Comparison of ENCODE assay signal across 17 mouse cellular contexts in the genomic region with DNA sequence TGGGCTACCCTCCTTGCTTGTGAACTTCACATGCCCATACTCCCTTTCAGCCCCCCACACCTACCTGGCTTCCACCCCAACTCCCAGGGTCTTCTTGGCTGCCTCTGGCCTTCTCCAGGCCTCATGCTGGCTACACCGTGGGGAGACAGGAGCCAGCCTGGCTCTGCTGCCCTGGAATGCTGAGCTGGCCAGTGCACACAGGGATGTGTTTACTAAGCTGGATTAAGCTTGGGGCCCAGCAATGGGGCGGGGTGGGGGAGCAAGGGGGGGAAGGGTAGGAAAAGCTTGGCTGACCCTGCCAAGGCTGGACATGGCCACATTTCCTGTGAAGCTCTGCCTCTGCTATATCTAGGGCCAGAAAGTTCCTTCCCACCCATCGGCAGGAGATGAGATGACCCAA.
A peak's percentile ranks its signal among the peaks of the same experiment; 100 is the strongest.
DNase-seq lines count a peak whose midpoint lies in the region; ATAC-seq lines count a peak whose summit lies in the region.
"Had no signal": no experiment of that assay in that cellular context is flagged by ENCODE, and none has a peak within 500 bp of the region (broad histone marks: within the 10 kb centered on the region; RNA-seq: fewer than 3 reads in every experiment).

No protein-coding gene starts in this region.

- H3K4me3 ChIP-seq in embryonic facial prominence, embryonic 14.5 days (ENCODE audit: low read depth, low read length) = no peak overlapping the region
- H3K4me3 ChIP-seq in embryonic facial prominence, embryonic 10.5 days = no peak overlapping the region
- no peak overlapping the region for H3K4me3 ChIP-seq in lung, embryonic 16.5 days (ENCODE audit: low read length)
- no peak overlapping the region for H3K4me3 ChIP-seq in kidney, embryonic 15.5 days (replicated peaks)
- H3K4me3 ChIP-seq: forebrain, embryonic 12.5 days; hindbrain, embryonic 13.5 days; intestine, embryonic 15.5 days had no signal

- DNase-seq in embryonic facial prominence, embryonic 14.5 days (ENCODE audit: low spot score) = no peak
- DNase-seq in embryonic facial prominence, embryonic 10.5 days (ENCODE audit: low spot score) = no peak
- DNase-seq in lung, postnatal 25 days (ENCODE audit: low spot score) = no peak
- DNase-seq in NIH3T3 (ENCODE audit: low read depth) = peak; percentile 54
- peak; percentile 48 for DNase-seq in retina, postnatal 7 days (ENCODE audit: low read depth, low spot score)
- no peak for DNase-seq in adipocyte (ENCODE audit: low spot score)
- DNase-seq: adrenal gland, adult 8-10 months; adrenal gland, postnatal 36 days; forebrain, postnatal 0 days; gastrocnemius, postnatal 25 days; heart, postnatal 10 days; heart, postnatal 4 days had no signal

- H3K27ac ChIP-seq in embryonic facial prominence, embryonic 14.5 days (replicated peaks; ENCODE audit: low read depth, low read length) = no peak overlapping the region
- no peak overlapping the region; the same call in 1 of the 2 replicates for H3K27ac ChIP-seq in embryonic facial prominence, embryonic 10.5 days (replicated peaks)
- H3K27ac ChIP-seq in lung, embryonic 16.5 days (ENCODE audit: low read length) = no peak overlapping the region
- H3K27ac ChIP-seq in kidney, embryonic 15.5 days = no peak overlapping the region
- H3K27ac ChIP-seq: forebrain, embryonic 12.5 days; hindbrain, embryonic 13.5 days; intestine, embryonic 15.5 days had no signal

- H3K4me2 ChIP-seq in embryonic facial prominence, embryonic 14.5 days (ENCODE audit: low read depth, low read length) = no peak overlapping the region
- no peak overlapping the region for H3K4me2 ChIP-seq in lung, embryonic 16.5 days (ENCODE audit: low read depth, low read length)
- no peak overlapping the region for H3K4me2 ChIP-seq in kidney, embryonic 15.5 days
- H3K4me2 ChIP-seq: forebrain, embryonic 12.5 days; hindbrain, embryonic 13.5 days; intestine, embryonic 15.5 days had no signal

- ATAC-seq in embryonic facial prominence, embryonic 14.5 days (ENCODE audit: low read depth) = peak; percentile 55; the same call in 1 of the 2 replicates
- ATAC-seq in lung, embryonic 16.5 days (ENCODE audit: low read depth) = 0 out of 2 replicates have a peak, but pooled peaks have one; percentile 17
- no peak for ATAC-seq in kidney, embryonic 15.5 days (replicated peaks; ENCODE audit: low FRiP score)
- ATAC-seq: forebrain, postnatal 0 days; intestine, embryonic 15.5 days had no signal

- H3K27me3 ChIP-seq in embryonic facial prominence, embryonic 14.5 days (replicated peaks; ENCODE audit: control insufficient read depth, insufficient read depth, low read length) = no peaks in the 10 kb centered on the region
- H3K27me3 ChIP-seq in embryonic facial prominence, embryonic 10.5 days (replicated peaks; ENCODE audit: low read depth, poor library complexity, severe bottlenecking) = no peaks in the 10 kb centered on the region
- H3K27me3 ChIP-seq in lung, embryonic 16.5 days (ENCODE audit: control insufficient read depth, insufficient read depth, low read depth, low read length) = no peaks in the 10 kb centered on the region
- no peaks in the 10 kb centered on the region for H3K27me3 ChIP-seq in kidney, embryonic 15.5 days
- H3K27me3 ChIP-seq: forebrain, embryonic 12.5 days; hindbrain, embryonic 13.5 days; intestine, embryonic 15.5 days had no signal

- 59% methylated on average over 3 of the region's 3 CpGs for WGBS in embryonic facial prominence, embryonic 14.5 days
- 48% methylated on average over 3 of the region's 3 CpGs for WGBS in embryonic facial prominence, embryonic 10.5 days
- WGBS in lung, embryonic 16.5 days = 20% methylated on average over 3 of the region's 3 CpGs
- 56% methylated on average over 3 of the region's 3 CpGs for WGBS in kidney, embryonic 15.5 days

- H3K9me3 ChIP-seq in embryonic facial prominence, embryonic 14.5 days (ENCODE audit: control insufficient read depth, low read length) = no peaks in the 10 kb centered on the region
- H3K9me3 ChIP-seq in embryonic facial prominence, embryonic 10.5 days = no peaks in the 10 kb centered on the region
- H3K9me3 ChIP-seq in lung, embryonic 16.5 days (ENCODE audit: control insufficient read depth, low read length) = no peaks in the 10 kb centered on the region
- no peaks in the 10 kb centered on the region for H3K9me3 ChIP-seq in kidney, embryonic 15.5 days (replicated peaks)
- H3K9me3 ChIP-seq: forebrain, embryonic 12.5 days; hindbrain, embryonic 13.5 days; intestine, embryonic 15.5 days had no signal

- no peak overlapping the region for H3K9ac ChIP-seq in embryonic facial prominence, embryonic 14.5 days (ENCODE audit: low read depth, low read length)
- no peak overlapping the region for H3K9ac ChIP-seq in lung, embryonic 16.5 days (ENCODE audit: low read length)
- H3K9ac ChIP-seq in kidney, embryonic 15.5 days = no peak overlapping the region
- H3K9ac ChIP-seq: forebrain, embryonic 12.5 days; forebrain, postnatal 0 days; hindbrain, embryonic 13.5 days; intestine, embryonic 15.5 days had no signal

- H3K4me1 ChIP-seq in embryonic facial prominence, embryonic 14.5 days (ENCODE audit: control insufficient read depth, insufficient read depth, low read length) = 0 out of 2 replicates have a peak, but pooled peaks cover 3% of the 10 kb centered on the region
- peaks cover 12% of the 10 kb centered on the region for H3K4me1 ChIP-seq in embryonic facial prominence, embryonic 10.5 days
- H3K4me1 ChIP-seq in lung, embryonic 16.5 days (replicated peaks; ENCODE audit: control insufficient read depth, insufficient read depth, low read length) = peaks cover 5% of the 10 kb centered on the region; the same call in 1 of the 2 replicates
- H3K4me1 ChIP-seq in kidney, embryonic 15.5 days = no peaks in the 10 kb centered on the region
- H3K4me1 ChIP-seq: intestine, embryonic 15.5 days had no signal

- H3K36me3 ChIP-seq in embryonic facial prominence, embryonic 14.5 days (ENCODE audit: control insufficient read depth, insufficient read depth, low read length) = no peaks in the 10 kb centered on the region
- no peaks in the 10 kb centered on the region for H3K36me3 ChIP-seq in embryonic facial prominence, embryonic 10.5 days (replicated peaks)
- H3K36me3 ChIP-seq in lung, embryonic 16.5 days (ENCODE audit: control insufficient read depth, insufficient read depth, low read length) = no peaks in the 10 kb centered on the region
- H3K36me3 ChIP-seq in kidney, embryonic 15.5 days = no peaks in the 10 kb centered on the region
- H3K36me3 ChIP-seq: forebrain, embryonic 12.5 days; hindbrain, embryonic 13.5 days; intestine, embryonic 15.5 days had no signal

Comparison
In these comparisons a context has a peak if more than half of its experiments do, and no peak if none do; other contexts are left out.
1. DNase-seq: peak in NIH3T3 (single experiment) and retina, postnatal 7 days (single experiment); none in embryonic facial prominence, embryonic 14.5 days (single experiment), embryonic facial prominence, embryonic 10.5 days (single experiment), lung, postnatal 25 days (single experiment) and adipocyte (single experiment).